Mouse (Mus musculus): ENCODE measurements around the gene Kctd12.
A peak's percentile ranks its signal among the peaks of the same experiment; 100 is the strongest.

The Kctd12 gene

GRCm38 (mm10) chr14:102982627-102983540, at the start of gene Kctd12:
Gene Kctd12 (minus strand): TSS chr14:102982637.
- DNase-seq = peak; percentile 85 to 86

- DNase-seq = no peak
Measured at GRCm38 (mm10) chr14:103029203-103029602, 46.8 kb upstream of the Kctd12 start.

- peak in 1 of 2 experiments; percentile 32 for DNase-seq
Measured at GRCm38 (mm10) chr14:103020046-103020445, 37.6 kb upstream of the Kctd12 start.

- DNase-seq = no peak
Measured at GRCm38 (mm10) chr14:103017009-103017408, 34.6 kb upstream of the Kctd12 start.

- DNase-seq = peak; percentile 48 to 76
Measured at GRCm38 (mm10) chr14:103012563-103013150, 30.2 kb upstream of the Kctd12 start.

- DNase-seq = peak in 1 of 2 experiments; percentile 52
Measured at GRCm38 (mm10) chr14:103011782-103012181, 29.3 kb upstream of the Kctd12 start.

- DNase-seq = no peak
Measured at GRCm38 (mm10) chr14:103007737-103008136, 25.3 kb upstream of the Kctd12 start.

- DNase-seq = peak; percentile 79 to 89
Measured at GRCm38 (mm10) chr14:102994662-102995561, 12.5 kb upstream of the Kctd12 start.

GRCm38 (mm10) chr14:102990765-102991164, 8.3 kb upstream of the Kctd12 start:
- DNase-seq = no peak

- no peak for DNase-seq
Measured at GRCm38 (mm10) chr14:102989866-102990265, 7.4 kb upstream of the Kctd12 start.

GRCm38 (mm10) chr14:102989254-102989653, 6.8 kb upstream of the Kctd12 start:
- DNase-seq = no peak

- DNase-seq = no peak
Measured at GRCm38 (mm10) chr14:102987626-102988025, 5.2 kb upstream of the Kctd12 start.

- no peak for DNase-seq
Measured at GRCm38 (mm10) chr14:102983686-102984085, 1.2 kb upstream of the Kctd12 start.

- DNase-seq = peak; percentile 74 to 84
Measured at GRCm38 (mm10) chr14:102982016-102982626, 316 bp downstream of the Kctd12 start.

- peak; percentile 84 to 87 for DNase-seq
Measured at GRCm38 (mm10) chr14:102981441-102982015, 909 bp downstream of the Kctd12 start.

- DNase-seq = no peak
Measured at GRCm38 (mm10) chr14:102980986-102981385, 1.5 kb downstream of the Kctd12 start.

- DNase-seq = peak; percentile 55 to 78
Measured at GRCm38 (mm10) chr14:102980481-102980880, 2.0 kb downstream of the Kctd12 start.

GRCm38 (mm10) chr14:102979831-102980230, 2.6 kb downstream of the Kctd12 start:
- peak; percentile 19 to 21 for DNase-seq

- DNase-seq = no peak
Measured at GRCm38 (mm10) chr14:102975865-102976264, 6.6 kb downstream of the Kctd12 start.

- no peak for DNase-seq
Measured at GRCm38 (mm10) chr14:102968824-102969223, 13.6 kb downstream of the Kctd12 start.

GRCm38 (mm10) chr14:102966241-102966640, 16.2 kb downstream of the Kctd12 start:
- DNase-seq = no peak

GRCm38 (mm10) chr14:102965841-102966240, 16.6 kb downstream of the Kctd12 start:
- DNase-seq = no peak

Measured in cerebellum, postnatal 25 days (tissue).